Mouse (Mus musculus): ENCODE measurements around the gene Tm7sf2. TPM values are rescaled to one million over a fixed set of nuclear protein-coding genes. Genes with fewer than 3 reads are reported as not detected.

The Tm7sf2 gene
- polyA plus RNA-seq, 1 experiment, result 49.4 TPM

- Histone ChIP-seq H3K4me1 (ENCODE audit: control insufficient read depth, insufficient read depth, insufficient read length, low read length) (peaks cover 14% of the 10 kb centered on the region; the same call in 1 of the 2 replicates), H3K27me3 (ENCODE audit: control insufficient read depth, insufficient read depth, low read length) (no peaks in the 10 kb centered on the region), H3K4me3 (ENCODE audit: low read depth, low read length) (peak overlapping the region; percentile 80), H3K36me3 (ENCODE audit: control insufficient read depth, insufficient read depth, low read length) (peaks cover 18% of the 10 kb centered on the region), H3K27ac (ENCODE audit: insufficient read depth, low read depth, low read length) (peak overlapping the region; percentile 64)
- TF ChIP-seq POLR2A (IDR thresholded peaks at IDR 0.05; ENCODE audit: low read depth, low read length) (peak; percentile 66; the same call in 1 of the 2 replicates), CTCF (IDR thresholded peaks at IDR 0.05; ENCODE audit: extremely low read depth, insufficient read length, insufficient replicate concordance, low read depth, low read length) (no peak)
- 0% methylated on average over 15 of the region's 18 CpGs for WGBS
Observed at GRCm38 (mm10) chr19:6014991-6015510, 53.1 kb downstream of the Tm7sf2 start.

GRCm38 (mm10) chr19:6013691-6014090 lies 54.5 kb downstream of the Tm7sf2 start:
- Histone ChIP-seq H3K27ac (ENCODE audit: insufficient read depth, low read depth, low read length) (no peak overlapping the region), H3K27me3 (ENCODE audit: control insufficient read depth, insufficient read depth, low read length) (no peaks in the 10 kb centered on the region), H3K4me3 (ENCODE audit: low read depth, low read length) (peak overlapping the region; percentile 80), H3K4me1 (ENCODE audit: control insufficient read depth, insufficient read depth, insufficient read length, low read length) (peaks cover 11% of the 10 kb centered on the region; the same call in 1 of the 2 replicates), H3K36me3 (ENCODE audit: control insufficient read depth, insufficient read depth, low read length) (peaks cover 26% of the 10 kb centered on the region)
- TF ChIP-seq POLR2A (IDR thresholded peaks at IDR 0.05; ENCODE audit: low read depth, low read length) (no peak), CTCF (IDR thresholded peaks at IDR 0.05; ENCODE audit: extremely low read depth, insufficient read length, insufficient replicate concordance, low read depth, low read length) (no peak)
- 44% methylated on average over 10 of the region's 10 CpGs for WGBS

Other genes starting within 250 kb of the Tm7sf2 start
- 32.1 and 62.1 TPM in 2 replicates for gene Frmd8, start 193.1 kb downstream of the Tm7sf2 start, polyA plus RNA-seq (2012; rRNA removed)
- 207 and 241 TPM in 2 replicates for gene Slc25a45, start 190.6 kb downstream of the Tm7sf2 start, polyA plus RNA-seq (2012; rRNA removed)
- gene Tigd3, start 174.2 kb downstream of the Tm7sf2 start, polyA plus RNA-seq (2012; rRNA removed), result 0.90 and 2.0 TPM in 2 replicates
- 34.1 and 64.3 TPM in 2 replicates for gene Dpf2, start 155.4 kb downstream of the Tm7sf2 start, polyA plus RNA-seq (2012; rRNA removed)
- gene Cdc42ep2, start 143.6 kb downstream of the Tm7sf2 start, polyA plus RNA-seq (2012; rRNA removed), result 10.3 and 30.6 TPM in 2 replicates
- gene Pola2, start 104.2 kb downstream of the Tm7sf2 start, polyA plus RNA-seq (2012; rRNA removed), result 14.2 and 40.8 TPM in 2 replicates
- 0.08 TPM in 1 of 2 replicates, not detected in the other for gene Slc22a20, start 82.2 kb downstream of the Tm7sf2 start, polyA plus RNA-seq (2012; rRNA removed)
- 30.9 and 129 TPM in 2 replicates for gene Capn1, start 52.5 kb downstream of the Tm7sf2 start, polyA plus RNA-seq (2012; rRNA removed)
- gene Syvn1, start 21.8 kb downstream of the Tm7sf2 start, polyA plus RNA-seq (2012; rRNA removed), result 70.9 and 103 TPM in 2 replicates
- gene Mrpl49, start 10.6 kb downstream of the Tm7sf2 start, polyA plus RNA-seq (2012; rRNA removed), result 7.6 and 14.8 TPM in 2 replicates
- 1,660 and 2,469 TPM in 2 replicates for gene Fau, start 10.5 kb downstream of the Tm7sf2 start, polyA plus RNA-seq (2012; rRNA removed)
- gene Znhit2, start 7.2 kb downstream of the Tm7sf2 start, polyA plus RNA-seq (2012; rRNA removed), result 56.8 and 78.1 TPM in 2 replicates
- gene Vps51, start 8.9 kb upstream of the Tm7sf2 start, polyA plus RNA-seq (2012; rRNA removed), result 46.5 and 84.2 TPM in 2 replicates
- gene Tmem262, start 11.7 kb upstream of the Tm7sf2 start, polyA plus RNA-seq (2012; rRNA removed), result not detected in 2 replicates
- gene Gm28374, start 13.9 kb upstream of the Tm7sf2 start, polyA plus RNA-seq (2012; rRNA removed), result not detected in 2 replicates
- gene Zfpl1, start 16.6 kb upstream of the Tm7sf2 start, polyA plus RNA-seq (2012; rRNA removed), result 62.1 and 119 TPM in 2 replicates
- gene Cdca5, start 16.6 kb upstream of the Tm7sf2 start, polyA plus RNA-seq (2012; rRNA removed), result 1.6 and 2.6 TPM in 2 replicates
- not detected in 2 replicates for gene AC131692.1, start 26.0 kb upstream of the Tm7sf2 start, polyA plus RNA-seq (2012; rRNA removed)
- 46.7 and 1,874 TPM in 2 replicates for gene Naaladl1, start 37.4 kb upstream of the Tm7sf2 start, polyA plus RNA-seq (2012; rRNA removed)
- 35.7 and 46.4 TPM in 2 replicates for gene Sac3d1, start 50.3 kb upstream of the Tm7sf2 start, polyA plus RNA-seq (2012; rRNA removed)
- gene Snx15, start 59.9 kb upstream of the Tm7sf2 start, polyA plus RNA-seq (2012; rRNA removed), result 19.8 and 41.8 TPM in 2 replicates
- gene Batf2, start 72.6 kb upstream of the Tm7sf2 start, polyA plus RNA-seq (2012; rRNA removed), result 67.6 and 146 TPM in 2 replicates
- 62.7 and 98.9 TPM in 2 replicates for gene Arl2, start 73.2 kb upstream of the Tm7sf2 start, polyA plus RNA-seq (2012; rRNA removed)
- gene Majin, start 116.0 kb upstream of the Tm7sf2 start, polyA plus RNA-seq (2012; rRNA removed), result 0.17 and 1.7 TPM in 2 replicates
- 0.74 TPM in 1 of 2 replicates, not detected in the other for gene Gpha2, start 158.0 kb upstream of the Tm7sf2 start, polyA plus RNA-seq (2012; rRNA removed)
- 64.2 and 112 TPM in 2 replicates for gene Ppp2r5b, start 167.5 kb upstream of the Tm7sf2 start, polyA plus RNA-seq (2012; rRNA removed)
- gene Atg2a, start 173.3 kb upstream of the Tm7sf2 start, polyA plus RNA-seq (2012; rRNA removed), result 37.0 and 68.8 TPM in 2 replicates
- 315 and 714 TPM in 2 replicates for gene Ehd1, start 208.4 kb upstream of the Tm7sf2 start, polyA plus RNA-seq (2012; rRNA removed)
- gene Cdc42bpg, start 238.1 kb upstream of the Tm7sf2 start, polyA plus RNA-seq (2012; rRNA removed), result 26.0 and 53.2 TPM in 2 replicates